Mouse (Mus musculus) neutrophil, adult 65 days (primary cell): ENCODE data around the gene Lysmd3. TPM values are rescaled to one million over a fixed set of nuclear protein-coding genes. Genes with fewer than 3 reads are reported as not detected.

ENCODE experiments used
- total RNA-seq: library from RNA; stranded (reverse); gene quantifications from 2 replicates; pipeline ENCODE4 v1.2.4, GENCODE M21; 2023

The Lysmd3 gene
- 24.5 and 34.5 TPM in 2 replicates for total RNA-seq

DNA sequence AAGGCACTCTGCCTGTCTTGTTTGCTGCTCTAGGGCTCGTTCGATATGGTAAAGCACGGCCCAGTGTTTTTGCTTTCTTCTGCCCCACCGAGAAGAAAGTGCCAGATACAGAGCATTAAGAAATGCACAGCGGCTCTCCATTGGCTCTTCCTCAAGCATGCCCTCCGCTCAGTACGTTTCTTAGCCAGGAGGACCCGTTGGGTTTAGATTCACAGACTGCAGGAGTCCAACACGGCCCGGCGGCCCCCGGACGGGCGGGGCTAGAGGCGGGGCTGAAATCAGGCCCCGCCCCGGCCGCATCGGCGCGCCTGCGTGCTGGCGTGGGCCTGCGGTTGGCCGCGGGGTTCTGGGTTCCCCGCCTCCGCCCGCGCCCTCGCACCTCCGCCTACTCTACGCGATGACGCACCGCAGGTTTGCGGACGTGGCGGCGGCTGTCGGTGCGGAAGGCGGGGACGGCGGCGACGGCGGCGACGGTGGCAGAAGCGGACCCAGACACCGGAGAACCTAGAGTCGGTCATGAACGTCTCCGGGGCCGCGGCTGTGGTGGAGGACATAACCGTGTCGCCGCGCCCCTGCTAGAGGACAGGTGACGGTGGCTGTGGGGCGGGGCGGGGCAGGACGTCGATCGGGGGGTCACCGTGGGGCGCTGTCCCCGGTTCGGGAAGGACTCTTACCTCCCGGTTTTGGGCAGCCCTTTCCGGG lies at the start of gene Lysmd3:
Lysmd3 (plus strand) TSS at position 313 of the 702 bp plus-strand sequence.

DNA sequence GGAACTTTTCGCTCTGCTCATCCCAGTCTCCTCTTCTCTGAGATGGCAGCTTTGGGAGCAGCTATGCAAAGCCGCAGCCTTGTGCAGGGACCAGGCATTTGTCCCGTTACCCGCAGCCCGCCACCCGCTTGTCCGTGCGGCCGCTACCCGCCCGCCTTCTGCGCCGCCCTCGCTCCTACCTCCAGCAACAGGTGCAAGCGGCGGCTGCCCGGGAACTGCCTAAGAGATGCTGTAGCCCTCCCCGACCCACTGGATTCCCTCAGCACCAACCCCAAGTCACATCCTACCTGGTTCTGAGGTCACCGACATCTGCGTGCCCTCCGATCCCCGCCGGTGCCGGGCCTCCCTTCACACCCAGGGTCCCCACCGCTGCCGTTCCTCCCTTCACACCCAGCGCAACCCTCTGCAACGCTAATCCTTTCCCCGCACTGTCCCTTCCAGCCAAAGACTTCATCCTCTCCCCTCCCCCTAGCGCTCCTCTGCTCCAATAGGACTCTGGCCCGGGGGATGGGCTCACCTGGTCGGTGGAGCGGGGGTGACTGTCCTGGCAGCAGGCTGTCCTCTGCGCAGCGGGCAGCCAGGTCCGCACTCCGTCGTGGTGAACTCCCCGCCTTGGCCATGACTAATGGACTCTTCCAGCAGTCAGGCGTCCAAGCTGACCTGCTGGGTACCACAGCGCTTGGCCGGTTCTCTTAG lies 24.6 kb upstream of the Lysmd3 start, which contains the start of gene Adgrv1:
Adgrv1 (minus strand) TSS at position 435 of the 696 bp plus-strand sequence.

DNA sequence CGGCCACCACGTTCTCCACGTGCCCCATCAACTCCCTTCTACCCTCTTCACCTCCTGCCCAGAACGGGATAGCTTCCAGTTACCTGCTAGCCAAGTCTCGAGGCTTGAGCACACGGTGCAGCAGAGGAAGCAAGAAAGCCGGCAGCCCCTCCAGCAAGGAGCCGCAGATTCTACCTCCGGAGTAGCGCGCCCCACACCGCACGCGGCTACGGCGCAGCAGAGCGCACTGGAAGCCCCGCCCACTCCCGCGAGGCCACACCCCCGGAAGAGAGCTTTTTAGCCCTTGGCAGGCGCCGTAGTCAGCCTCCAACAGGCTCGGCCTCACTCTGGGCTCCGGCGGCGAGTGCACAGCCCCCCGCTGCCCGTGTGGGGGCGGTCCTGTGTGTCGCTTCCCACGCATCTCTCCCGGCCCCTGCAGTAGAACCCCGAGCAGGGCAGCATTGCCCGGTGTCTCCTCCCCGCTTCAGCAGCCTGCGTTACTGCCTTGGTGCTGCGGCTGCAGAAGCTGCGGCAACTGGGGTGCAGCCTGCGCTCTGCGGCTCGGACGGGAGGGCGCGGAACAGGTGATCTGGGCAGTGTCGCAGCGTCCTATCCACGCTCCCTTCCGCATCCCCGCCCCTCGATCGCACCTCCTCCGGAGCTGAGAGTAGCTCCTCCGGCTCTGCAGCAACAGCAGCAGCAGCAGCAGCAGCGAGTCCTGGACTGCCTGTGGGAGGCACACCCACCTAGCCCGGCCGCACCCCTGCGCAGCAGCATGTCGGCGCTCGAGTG lies 53.5 kb downstream of the Lysmd3 start, which contains the start of the genes Polr3g and Mblac2:
Polr3g (minus strand) TSS at position 239 of the 771 bp plus-strand sequence.
Mblac2 (plus strand) TSS at position 567 of the 771 bp plus-strand sequence.

Other genes with a start within 250 kb of the Lysmd3 start
- 0.34 and 1.1 TPM in 2 replicates for gene Adgrv1, start 24.5 kb upstream of the Lysmd3 start, total RNA-seq
- gene Polr3g, start 53.4 kb downstream of the Lysmd3 start, total RNA-seq: 2.3 and 2.8 TPM in 2 replicates
- 2.4 and 2.7 TPM in 2 replicates for gene Mblac2, start 53.7 kb downstream of the Lysmd3 start, total RNA-seq
- gene Cetn3, start 125.4 kb downstream of the Lysmd3 start, total RNA-seq: 33.3 and 35.7 TPM in 2 replicates